Mouse (Mus musculus) ES-Bruce4 (cell line): ENCODE measurements around the gene Bcl2l13. TPM values are rescaled to one million over a fixed set of nuclear protein-coding genes. Genes with fewer than 3 reads are reported as not detected.
"Not testable (repeated sequence)": the region's sequence is repeated elsewhere in the genome, so short reads cannot be mapped to it uniquely, and the experiment has no call there.

Experiments used
- H3K27ac ChIP-seq: 2 replicates; pipeline ENCODE4 v1.5.1; 2012; ENCODE audit warnings: low read length, inconsistent platforms; ENCODE audit not compliant: insufficient read depth
- H3K27me3 ChIP-seq: 2 replicates; pipeline ENCODE4 v1.6.1; 2012; ENCODE audit warnings: mild to moderate bottlenecking, low read length, inconsistent platforms; ENCODE audit not compliant: control insufficient read depth, poor library complexity, insufficient read depth, severe bottlenecking
- H3K36me3 ChIP-seq: 2 replicates; pipeline ENCODE4 v1.6.1; 2012; ENCODE audit warnings: inconsistent platforms, mild to moderate bottlenecking, low read length, moderate library complexity; ENCODE audit not compliant: control insufficient read depth, poor library complexity, insufficient read depth, severe bottlenecking
- H3K4me1 ChIP-seq: one replicate; pipeline ENCODE4 v1.8.1; 2011; ENCODE audit warnings: low read length; ENCODE audit not compliant: control insufficient read depth, insufficient read depth
- H3K4me3 ChIP-seq: 2 replicates; pipeline ENCODE4 v1.5.1; 2011; ENCODE audit warnings: low read depth, mild to moderate bottlenecking, low read length
- H3K9ac ChIP-seq: 2 replicates; pipeline ENCODE4 v1.6.1; 2012; ENCODE audit warnings: low read depth, mild to moderate bottlenecking, inconsistent platforms; ENCODE audit not compliant: poor library complexity, severe bottlenecking
- H3K9me3 ChIP-seq: replicated peaks from 2 replicates; pipeline ENCODE4 v1.6.1; 2012; ENCODE audit warnings: mild to moderate bottlenecking, low read length, inconsistent platforms; ENCODE audit not compliant: control insufficient read depth, poor library complexity, insufficient read depth, severe bottlenecking
- CTCF ChIP-seq: IDR thresholded peaks from one replicate; pipeline ENCODE4 v1.8.1; 2011; ENCODE audit warnings: low read depth, low read length
- EP300 ChIP-seq: IDR thresholded peaks from 2 replicates; pipeline ENCODE4 v1.6.1; 2011; ENCODE audit warnings: low read depth, low read length; ENCODE audit not compliant: insufficient read depth
- POLR2A ChIP-seq: IDR thresholded peaks from one replicate; pipeline ENCODE4 v1.8.1; 2011; ENCODE audit warnings: low read length; ENCODE audit not compliant: insufficient read depth
- polyA plus RNA-seq: library from polyadenylated mRNA; stranded (reverse); fragments of >200 nt; gene quantifications from 2 replicates; pipeline ENCODE4 v1.2.4, GENCODE M21; 2011; ENCODE audit warnings: low read depth; ENCODE audit not compliant: missing spikeins, insufficient read depth, insufficient read length

Gene Bcl2l13
- polyA plus RNA-seq, 1 experiment: 56.4 TPM

GRCm38 (mm10) chr6:120806999-120807737, 28.8 kb upstream of the Bcl2l13 start:
- Histone ChIP-seq H3K36me3 (peaks cover 62% of the 10 kb centered on the region), H3K4me1 (no peaks in the 10 kb centered on the region), H3K9me3 (peaks cover 25% of the 10 kb centered on the region), H3K4me3 (no peak overlapping the region), H3K9ac (no peak overlapping the region), H3K27me3 (no peaks in the 10 kb centered on the region), H3K27ac (no peak overlapping the region)
- no peak for TF ChIP-seq POLR2A
- no peak for TF ChIP-seq CTCF
- TF ChIP-seq EP300: no peak

GRCm38 (mm10) chr6:120807738-120808081, 28.3 kb upstream of the Bcl2l13 start:
- TF ChIP-seq CTCF: no peak
- H3K36me3 ChIP-seq: peaks cover 59% of the 10 kb centered on the region

GRCm38 (mm10) chr6:120811999-120812398, 24.0 kb upstream of the Bcl2l13 start:
- not testable (repeated sequence) for H3K4me1 ChIP-seq, H3K27me3 ChIP-seq, H3K9ac ChIP-seq, H3K4me3 ChIP-seq, H3K27ac ChIP-seq
- Histone ChIP-seq H3K9me3 (peaks cover 27% of the 10 kb centered on the region), H3K36me3 (peaks cover 30% of the 10 kb centered on the region)

More at GRCm38 (mm10) chr6:120807738-120808081, 28.3 kb upstream of the Bcl2l13 start:
- Histone ChIP-seq H3K9ac (no peak overlapping the region), H3K27ac (no peak overlapping the region), H3K4me3 (no peak overlapping the region), H3K27me3 (no peaks in the 10 kb centered on the region), H3K9me3 (peaks cover 27% of the 10 kb centered on the region), H3K4me1 (no peaks in the 10 kb centered on the region)

- no peak overlapping the region for H3K27ac ChIP-seq
- no peak overlapping the region for H3K9ac ChIP-seq
- peaks cover 36% of the 10 kb centered on the region for H3K9me3 ChIP-seq
- no peak for TF ChIP-seq POLR2A
- TF ChIP-seq CTCF: no peak
- no peak for TF ChIP-seq EP300
- H3K4me1 ChIP-seq: no peaks in the 10 kb centered on the region
- peaks cover 28% of the 10 kb centered on the region for H3K36me3 ChIP-seq
- H3K4me3 ChIP-seq: no peak overlapping the region
- no peaks in the 10 kb centered on the region for H3K27me3 ChIP-seq
Measured at GRCm38 (mm10) chr6:120819294-120819693, 16.7 kb upstream of the Bcl2l13 start.

GRCm38 (mm10) chr6:120820144-120820543, 15.9 kb upstream of the Bcl2l13 start:
- no peak for TF ChIP-seq POLR2A
- TF ChIP-seq CTCF: no peak
- TF ChIP-seq EP300: no peak

GRCm38 (mm10) chr6:120820941-120821340, 15.1 kb upstream of the Bcl2l13 start:
- no peak overlapping the region for H3K27ac ChIP-seq
- peaks cover 28% of the 10 kb centered on the region for H3K36me3 ChIP-seq
- no peaks in the 10 kb centered on the region for H3K4me1 ChIP-seq
- no peaks in the 10 kb centered on the region for H3K27me3 ChIP-seq
- TF ChIP-seq POLR2A (no peak), EP300 (no peak), CTCF (no peak)
- no peak overlapping the region for H3K4me3 ChIP-seq
- no peak overlapping the region for H3K9ac ChIP-seq
- H3K9me3 ChIP-seq: peaks cover 36% of the 10 kb centered on the region

More at GRCm38 (mm10) chr6:120820144-120820543, 15.9 kb upstream of the Bcl2l13 start:
- Histone ChIP-seq H3K9ac (no peak overlapping the region), H3K9me3 (peaks cover 36% of the 10 kb centered on the region), H3K4me3 (no peak overlapping the region), H3K36me3 (peaks cover 28% of the 10 kb centered on the region), H3K4me1 (no peaks in the 10 kb centered on the region), H3K27me3 (no peaks in the 10 kb centered on the region), H3K27ac (no peak overlapping the region)
